Mouse (Mus musculus) myocyte (in vitro differentiated cells): ENCODE results near the gene Pgap3. TPM values are rescaled to one million over a fixed set of nuclear protein-coding genes. Genes with fewer than 3 reads are reported as not detected.

ENCODE experiments used
- H3K27me3 ChIP-seq: one replicate; pipeline ENCODE4 v1.6.1; 2011; ENCODE audit not compliant: control insufficient read depth, insufficient read depth, insufficient read length
- H3K36me3 ChIP-seq: one replicate; pipeline ENCODE4 v1.6.1; 2011; ENCODE audit not compliant: control insufficient read depth, insufficient read depth
- H3K4me2 ChIP-seq: one replicate; pipeline ENCODE4 v1.6.1; 2011; ENCODE audit warnings: low read depth, control low read depth
- H3K4me3 ChIP-seq: one replicate; pipeline ENCODE4 v1.5.1; 2011; ENCODE audit warnings: mild to moderate bottlenecking, control low read depth, moderate library complexity
- H3K79me2 ChIP-seq: one replicate; pipeline ENCODE4 v1.6.1; 2011; ENCODE audit not compliant: control insufficient read depth, insufficient read depth
- H3ac ChIP-seq: one replicate; pipeline ENCODE4 v1.6.1; 2011; ENCODE audit not compliant: control insufficient read depth, insufficient read length
- CEBPB ChIP-seq: IDR thresholded peaks from 2 replicates; pipeline ENCODE4 v1.6.1; 2011; ENCODE audit warnings: mild to moderate bottlenecking, moderate library complexity; ENCODE audit not compliant: poor library complexity, insufficient read depth, severe bottlenecking
- E2F4 ChIP-seq: IDR thresholded peaks from one replicate; pipeline ENCODE4 v1.6.1; 2011; ENCODE audit warnings: mild to moderate bottlenecking, control low read depth, moderate library complexity; ENCODE audit not compliant: insufficient read depth
- MAX ChIP-seq: IDR thresholded peaks from one replicate; pipeline ENCODE4 v1.6.1; 2011; ENCODE audit warnings: low read depth, mild to moderate bottlenecking, control low read depth
- MYOD1 ChIP-seq, 3 experiments: IDR thresholded peaks; one replicate each; pipeline ENCODE4 v1.6.1; 2011; ENCODE audit warnings: control low read depth in 2 of 3, low read depth in 2 of 3, mild to moderate bottlenecking in 2 of 3, moderate library complexity in 1 of 3; ENCODE audit not compliant: insufficient read length in 2 of 3, control insufficient read depth in 1 of 3
- MYOG ChIP-seq, 3 experiments: IDR thresholded peaks; one replicate each; pipeline ENCODE4 v1.6.1; 2011; ENCODE audit warnings: control low read depth in 2 of 3, low read depth in 2 of 3, mild to moderate bottlenecking in 2 of 3; ENCODE audit not compliant: insufficient read length in 2 of 3, control insufficient read depth in 1 of 3, insufficient read depth in 1 of 3
- POLR2A ChIP-seq: IDR thresholded peaks from one replicate; pipeline ENCODE4 v1.6.1; 2011; ENCODE audit warnings: low read depth, mild to moderate bottlenecking, control low read depth, moderate library complexity; ENCODE audit not compliant: insufficient read length
- POLR2AphosphoS2 ChIP-seq: IDR thresholded peaks from one replicate; pipeline ENCODE4 v1.6.1; 2011; ENCODE audit warnings: low read depth, control low read depth; ENCODE audit not compliant: insufficient read length
- REST ChIP-seq: IDR thresholded peaks from one replicate; pipeline ENCODE4 v1.6.1; 2011; ENCODE audit warnings: mild to moderate bottlenecking, control low read depth, moderate library complexity; ENCODE audit not compliant: insufficient read depth, insufficient read length
- SRF ChIP-seq: IDR thresholded peaks from one replicate; pipeline ENCODE4 v1.6.1; 2011; ENCODE audit warnings: low read depth; ENCODE audit not compliant: control insufficient read depth, insufficient read length
- TCF12 ChIP-seq: IDR thresholded peaks from one replicate; pipeline ENCODE4 v1.6.1; 2011; ENCODE audit warnings: mild to moderate bottlenecking, control low read depth; ENCODE audit not compliant: poor library complexity, insufficient read depth, severe bottlenecking
- TCF3 ChIP-seq: IDR thresholded peaks from one replicate; pipeline ENCODE4 v1.6.1; 2011; ENCODE audit warnings: low read depth, control low read depth; ENCODE audit not compliant: insufficient read length
- USF1 ChIP-seq: IDR thresholded peaks from one replicate; pipeline ENCODE4 v1.6.1; 2011; ENCODE audit warnings: low read depth, mild to moderate bottlenecking, control low read depth, moderate library complexity
- polyA plus RNA-seq: library from polyadenylated mRNA; unstranded; fragments of >200 nt; fragmentation: generic; extraction: Trizol; gene quantifications from one replicate; pipeline ENCODE4 v1.2.1, GENCODE M21; 2012; ENCODE audit warnings: missing spikeins

Pgap3 gene
- polyA plus RNA-seq, 1 experiment, result 8.7 TPM

GRCm38 (mm10) chr11:98357396-98358160 is 42.7 kb downstream of the Pgap3 start:
- H3K4me3 ChIP-seq, result peak overlapping the region; percentile 68
- H3K27me3 ChIP-seq, result peaks cover 5% of the 10 kb centered on the region
- peak overlapping the region; percentile 87 for H3K4me2 ChIP-seq
- H3K36me3 ChIP-seq, result no peaks in the 10 kb centered on the region
- peak overlapping the region; percentile 76 for H3ac ChIP-seq
- H3K79me2 ChIP-seq, result peaks cover 28% of the 10 kb centered on the region
- no peak for TF ChIP-seq REST
- no peak for TF ChIP-seq TCF12
- no peak for TF ChIP-seq SRF
- TF ChIP-seq POLR2AphosphoS2, result no peak
- no peak for TF ChIP-seq MYOG (IDR thresholded peaks at IDR 0.05; ENCODE audit: control insufficient read depth in 1 of 3, insufficient read depth in 1 of 3, insufficient read length in 2 of 3, low read depth in 2 of 3)
- TF ChIP-seq USF1, result no peak
- TF ChIP-seq POLR2A, result no peak
- no peak for TF ChIP-seq TCF3
- no peak for TF ChIP-seq MYOD1 (IDR thresholded peaks at IDR 0.05; ENCODE audit: control insufficient read depth in 1 of 3, insufficient read length in 2 of 3, low read depth in 2 of 3)
- TF ChIP-seq E2F4, result no peak
- no peak for TF ChIP-seq MAX
- TF ChIP-seq CEBPB, result no peak

- Histone ChIP-seq H3ac (no peak overlapping the region), H3K4me3 (peak overlapping the region; percentile 68), H3K4me2 (peak overlapping the region; percentile 87), H3K36me3 (no peaks in the 10 kb centered on the region), H3K27me3 (peaks cover 13% of the 10 kb centered on the region), H3K79me2 (peaks cover 25% of the 10 kb centered on the region)
- no peak for TF ChIP-seq POLR2AphosphoS2
- TF ChIP-seq POLR2A, result no peak
Measured at GRCm38 (mm10) chr11:98356625-98357394, 43.5 kb downstream of the Pgap3 start.

DNA sequence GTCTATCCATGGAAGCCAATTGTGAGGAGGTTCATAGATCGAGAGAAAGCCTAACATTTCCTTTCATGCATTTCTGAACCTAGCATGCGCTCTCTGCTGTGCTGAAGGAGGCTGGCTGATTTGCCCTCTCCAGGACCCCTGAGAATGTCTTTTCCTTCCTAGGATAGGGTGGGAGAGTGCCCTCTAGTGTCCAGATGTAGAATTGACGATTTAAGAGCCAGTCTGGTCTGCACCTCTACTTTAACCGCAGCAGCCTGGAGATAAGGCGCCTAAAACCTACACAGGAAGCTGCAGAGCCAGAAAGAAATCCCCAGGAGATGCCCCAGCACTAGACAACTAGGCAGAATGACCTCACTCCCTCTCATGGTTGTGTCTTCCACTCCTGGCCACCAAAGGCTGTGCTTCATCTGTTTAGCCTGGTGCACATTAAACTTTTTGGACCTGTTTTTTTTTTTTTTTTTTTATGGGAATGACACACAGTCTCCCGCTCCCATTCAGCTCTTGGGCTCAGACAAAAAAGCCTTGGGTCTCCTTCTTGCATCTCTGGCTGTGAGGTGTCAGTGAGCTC is 44.5 kb downstream of the Pgap3 start:
- Histone ChIP-seq H3K4me2 (no peak overlapping the region), H3K36me3 (no peaks in the 10 kb centered on the region), H3K27me3 (peaks cover 22% of the 10 kb centered on the region), H3K4me3 (no peak overlapping the region), H3ac (no peak overlapping the region), H3K79me2 (peaks cover 20% of the 10 kb centered on the region)
- no peak for TF ChIP-seq E2F4
- TF ChIP-seq POLR2A, result no peak
- no peak for TF ChIP-seq TCF12
- no peak for TF ChIP-seq REST
- TF ChIP-seq MYOG (IDR thresholded peaks at IDR 0.05; ENCODE audit: control insufficient read depth in 1 of 3, insufficient read depth in 1 of 3, insufficient read length in 2 of 3, low read depth in 2 of 3), result no peak
- no peak for TF ChIP-seq USF1

GRCm38 (mm10) chr11:98354445-98354844 is 45.8 kb downstream of the Pgap3 start:
- Histone ChIP-seq H3ac (no peak overlapping the region), H3K79me2 (peaks cover 8% of the 10 kb centered on the region), H3K4me2 (no peak overlapping the region), H3K36me3 (no peaks in the 10 kb centered on the region), H3K27me3 (peaks cover 33% of the 10 kb centered on the region), H3K4me3 (no peak overlapping the region)
- TF ChIP-seq POLR2AphosphoS2 (no peak), POLR2A (no peak), CEBPB (no peak), TCF12 (no peak), SRF (no peak), REST (no peak), USF1 (no peak), TCF3 (no peak), E2F4 (no peak), MAX (no peak)

DNA sequence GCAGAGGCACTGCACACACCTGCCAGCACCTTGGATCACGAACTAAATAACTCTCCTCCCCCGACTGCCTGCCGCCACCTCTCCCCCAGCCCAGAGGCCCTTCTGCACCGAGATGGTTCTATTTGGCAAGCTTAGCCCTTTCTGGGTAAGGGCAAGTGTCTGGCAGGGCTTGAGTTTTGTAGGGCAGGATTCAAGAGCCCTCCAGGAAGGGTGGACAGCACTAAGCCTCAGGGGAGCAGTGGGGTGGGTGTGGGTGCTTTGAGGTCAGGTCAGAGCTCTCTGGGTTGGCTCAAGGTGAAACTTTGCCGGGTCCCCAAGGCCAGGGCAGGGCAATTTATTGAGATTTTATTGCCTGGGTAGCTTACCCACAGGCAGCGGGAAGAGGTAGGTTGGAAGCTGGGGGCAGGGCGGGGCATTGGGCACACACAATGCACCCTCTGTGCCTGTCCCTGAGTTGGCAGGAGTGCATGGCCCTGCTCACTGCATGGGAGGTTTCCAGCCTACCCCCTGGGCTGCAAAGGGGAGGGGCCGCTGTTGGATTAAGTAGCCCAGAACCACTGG is 46.6 kb downstream of the Pgap3 start:
- Histone ChIP-seq H3K79me2 (peaks cover 1% of the 10 kb centered on the region), H3K27me3 (peaks cover 40% of the 10 kb centered on the region), H3K36me3 (no peaks in the 10 kb centered on the region), H3ac (no peak overlapping the region), H3K4me3 (no peak overlapping the region), H3K4me2 (no peak overlapping the region)
- TF ChIP-seq TCF3 (no peak), CEBPB (no peak), REST (no peak), POLR2AphosphoS2 (no peak), USF1 (no peak), TCF12 (no peak), MYOG (IDR thresholded peaks at IDR 0.05; ENCODE audit: control insufficient read depth in 1 of 3, insufficient read depth in 1 of 3, insufficient read length in 2 of 3, low read depth in 2 of 3) (no peak), MAX (no peak), E2F4 (no peak), MYOD1 (IDR thresholded peaks at IDR 0.05; ENCODE audit: control insufficient read depth in 1 of 3, insufficient read length in 2 of 3, low read depth in 2 of 3) (no peak), POLR2A (no peak), SRF (no peak)
